Mouse (Mus musculus) CH12.LX (cell line): ENCODE measurements around the gene Ttyh3. TPM values are rescaled to one million over a fixed set of nuclear protein-coding genes. Genes with fewer than 3 reads are reported as not detected.

Experiments
- DNase-seq: peaks from one replicate; pipeline ENCODE4 v3.0.0-alpha.2; 2013; ENCODE audit errors: extremely low read depth
- H3K27ac ChIP-seq: 2 replicates; pipeline ENCODE4 v1.5.1; 2012; ENCODE audit warnings: low read depth, mild to moderate bottlenecking, control low read depth, moderate library complexity; ENCODE audit not compliant: insufficient read depth
- H3K27me3 ChIP-seq: replicated peaks from 2 replicates; pipeline ENCODE3; 2012; ENCODE audit warnings: inconsistent platforms
- H3K36me3 ChIP-seq, 2 experiments: replicated peaks in 1 of 2; 2 replicates each; pipeline versions ENCODE3 to v1.6.1; 2012; ENCODE audit warnings: inconsistent platforms in 1 of 2, low read length in 1 of 2, mild to moderate bottlenecking in 1 of 2, mixed read lengths in 1 of 2, moderate library complexity in 1 of 2; ENCODE audit not compliant: control insufficient read depth in 1 of 2, insufficient read depth in 1 of 2
- H3K4me1 ChIP-seq, 2 experiments: 2 replicates each; pipeline ENCODE4 v1.6.1; 2012; ENCODE audit warnings: inconsistent platforms in 1 of 2, moderate library complexity in 1 of 2; ENCODE audit not compliant: insufficient read depth in 2 of 2, control insufficient read depth in 1 of 2
- H3K4me2 ChIP-seq: 2 replicates; pipeline ENCODE4 v1.6.1; 2012; ENCODE audit warnings: low read depth, mild to moderate bottlenecking, control low read depth; ENCODE audit not compliant: poor library complexity, insufficient read depth, severe bottlenecking
- H3K4me3 ChIP-seq, 3 experiments: fragments of 150-350 bp in 1 of 3; sonication (generic) in 1 of 3; replicated peaks in 1 of 3; 2 replicates each; pipeline versions ENCODE3 to v1.5.1; 2011 to 2012; ENCODE audit warnings: low read depth in 2 of 3, low read length in 2 of 3, mild to moderate bottlenecking in 2 of 3, moderate library complexity in 2 of 3, control low read depth in 1 of 3, improper control_type of control experiment in 1 of 3, inconsistent platforms in 1 of 3, mixed read lengths in 1 of 3; ENCODE audit not compliant: poor library complexity in 1 of 3
- H3K79me2 ChIP-seq: replicated peaks from 2 replicates; pipeline ENCODE4 v1.6.1; 2012; ENCODE audit warnings: mild to moderate bottlenecking, moderate library complexity; ENCODE audit not compliant: control insufficient read depth, poor library complexity, insufficient read depth, severe bottlenecking; ENCODE audit errors: extremely low read depth
- H3K9ac ChIP-seq: 2 replicates; pipeline ENCODE4 v1.6.1; 2012; ENCODE audit warnings: low read depth, mild to moderate bottlenecking, control low read depth, moderate library complexity; ENCODE audit not compliant: insufficient read depth
- H3K9me3 ChIP-seq: replicated peaks from 2 replicates; pipeline ENCODE3; 2012; ENCODE audit warnings: low read length, inconsistent platforms, mixed read lengths
- CHD2 ChIP-seq: IDR thresholded peaks from 2 replicates; pipeline ENCODE4 v1.6.1; 2011; ENCODE audit warnings: low read length, improper control_type of control experiment
- CTCF ChIP-seq, 2 experiments: IDR thresholded peaks in 1 of 2; conservative IDR thresholded peaks in 1 of 2; 2 replicates each; pipeline ENCODE4 v1.5.1; 2011 to 2012; ENCODE audit warnings: low read depth in 2 of 2, low read length in 2 of 2, improper control_type of control experiment in 1 of 2, inconsistent platforms in 1 of 2, mild to moderate bottlenecking in 1 of 2, moderate library complexity in 1 of 2
- E2F4 ChIP-seq: IDR thresholded peaks from 2 replicates; pipeline ENCODE4 v1.6.1; 2011; ENCODE audit warnings: low read depth, low read length, improper control_type of control experiment; ENCODE audit not compliant: insufficient replicate concordance
- HCFC1 ChIP-seq: IDR thresholded peaks from 2 replicates; pipeline ENCODE4 v1.6.1; 2012; ENCODE audit warnings: low read depth, mild to moderate bottlenecking, inconsistent platforms, low read length, improper control_type of control experiment
- IRF4 ChIP-seq: IDR thresholded peaks from 2 replicates; pipeline ENCODE4 v1.6.1; 2014; ENCODE audit warnings: low read depth, mild to moderate bottlenecking, inconsistent platforms, low read length, improper control_type of control experiment
- JUN ChIP-seq: IDR thresholded peaks from 2 replicates; pipeline ENCODE4 v1.6.1; 2011; ENCODE audit warnings: low read depth, mild to moderate bottlenecking, low read length, improper control_type of control experiment, moderate library complexity; ENCODE audit not compliant: insufficient read depth
- MAFK ChIP-seq: IDR thresholded peaks from 2 replicates; pipeline ENCODE4 v1.6.1; 2011; ENCODE audit warnings: low read length, improper control_type of control experiment; ENCODE audit not compliant: insufficient replicate concordance
- MAX ChIP-seq: IDR thresholded peaks from 2 replicates; pipeline ENCODE4 v1.6.1; 2011; ENCODE audit warnings: low read length, improper control_type of control experiment
- MAZ ChIP-seq: IDR thresholded peaks from 2 replicates; pipeline ENCODE4 v1.6.1; 2012; ENCODE audit warnings: low read depth, mild to moderate bottlenecking, inconsistent platforms, low read length, improper control_type of control experiment, moderate library complexity
- MXI1 ChIP-seq: IDR thresholded peaks from 2 replicates; pipeline ENCODE4 v1.6.1; 2011; ENCODE audit warnings: mild to moderate bottlenecking, low read depth, low read length, improper control_type of control experiment
- MYC ChIP-seq: IDR thresholded peaks from 2 replicates; pipeline ENCODE4 v1.6.1; 2011; ENCODE audit warnings: low read depth, mild to moderate bottlenecking, improper control_type of control experiment, low read length
- NRF1 ChIP-seq: IDR thresholded peaks from 2 replicates; pipeline ENCODE4 v1.6.1; 2014; ENCODE audit warnings: low read depth, mild to moderate bottlenecking, inconsistent platforms, low read length, improper control_type of control experiment, moderate library complexity
- RCOR1 ChIP-seq: conservative IDR thresholded peaks from 2 replicates; pipeline ENCODE4 v1.6.1; 2012; ENCODE audit warnings: low read depth, mild to moderate bottlenecking, inconsistent platforms, low read length, improper control_type of control experiment
- SMC3 ChIP-seq: IDR thresholded peaks from 2 replicates; pipeline ENCODE4 v1.6.1; 2011; ENCODE audit warnings: low read depth, low read length, improper control_type of control experiment
- TCF12 ChIP-seq: IDR thresholded peaks from 2 replicates; pipeline ENCODE4 v1.6.1; 2014; ENCODE audit warnings: low read depth, mild to moderate bottlenecking, inconsistent platforms, low read length, improper control_type of control experiment
- UBTF ChIP-seq: IDR thresholded peaks from 2 replicates; pipeline ENCODE4 v1.6.1; 2012; ENCODE audit warnings: low read depth, mild to moderate bottlenecking, inconsistent platforms, low read length, improper control_type of control experiment, moderate library complexity
- ZC3H11A ChIP-seq: IDR thresholded peaks from 2 replicates; pipeline ENCODE4 v1.6.1; 2012; ENCODE audit warnings: low read depth, mild to moderate bottlenecking, inconsistent platforms, low read length, improper control_type of control experiment
- ZKSCAN1 ChIP-seq: IDR thresholded peaks from 2 replicates; pipeline ENCODE4 v1.6.1; 2012; ENCODE audit warnings: low read depth, inconsistent platforms, low read length, improper control_type of control experiment, borderline replicate concordance
- ZNF384 ChIP-seq: IDR thresholded peaks from 2 replicates; pipeline ENCODE4 v1.6.1; 2012; ENCODE audit warnings: low read depth, low read length, improper control_type of control experiment, inconsistent platforms
- dilution Hi-C: fragments of 300-500 bp; cut with MboI; formaldehyde crosslinking; loops from 2 replicates; pipeline ENCODE4 v1.14.3; 2020; ENCODE audit warnings: low sequenced_read_pairs; ENCODE audit not compliant: extremely low pct_unique_long_range_greater_than_20kb, extremely low pct_ligation_motif_present
- in situ Hi-C: fragments of 300-500 bp; cut with MboI; formaldehyde crosslinking; loops from 3 replicates; pipeline ENCODE4 v1.14.3; 2019; ENCODE audit warnings: low sequenced_read_pairs, low pct_ligation_motif_present, low pct_unique_long_range_greater_than_20kb, mixed read lengths
- polyA plus RNA-seq: library from polyadenylated mRNA; unstranded; fragments of >175 nt; gene quantifications from 2 replicates; pipeline ENCODE4 v1.2.1, GENCODE M21; 2012; ENCODE audit warnings: low read depth; ENCODE audit not compliant: insufficient read length
- total RNA-seq, 2 experiments: library from RNA; depleted of rRNA; stranded (reverse); fragments of 300-350 nt in 1 of 2; fragments of >200 nt in 1 of 2; gene quantifications; 2 replicates each; pipeline ENCODE4 v1.2.3; 2012 to 2014

Ttyh3 gene
- total and polyA plus RNA-seq, 3 experiments: 0.31 to 6.3 (median 1.4) TPM

GRCm38 (mm10) chr5:140621517-140621916, 27.3 kb downstream of the Ttyh3 start:
- H3K4me3 ChIP-seq: no peak overlapping the region
- H3K79me2 ChIP-seq: no peaks in the 10 kb centered on the region
- no peak for DNase-seq
- no peaks in the 10 kb centered on the region for H3K27me3 ChIP-seq
- no peak overlapping the region for H3K4me2 ChIP-seq
- no peak for TF ChIP-seq IRF4
- no peak for TF ChIP-seq MAZ
- TF ChIP-seq TCF12: no peak
- TF ChIP-seq ZC3H11A: no peak
- no peak for TF ChIP-seq MXI1
- TF ChIP-seq, all 38 proteins: peak for 0
- dilution Hi-C loops (no loop called here), in situ Hi-C loops (no loop called here)
- Histone ChIP-seq H3K27ac (no peak overlapping the region), H3K4me1 (peaks cover 10 to 25% of the 10 kb centered on the region in 2 experiments), H3K9ac (no peak overlapping the region), H3K9me3 (no peaks in the 10 kb centered on the region), H3K36me3 (peaks cover 0 to 8% of the 10 kb centered on the region in 2 experiments)

- H3K79me2 ChIP-seq: no peaks in the 10 kb centered on the region
- DNase-seq: no peak
- no peak overlapping the region for H3K4me3 ChIP-seq
- no peaks in the 10 kb centered on the region for H3K9me3 ChIP-seq
- H3K9ac ChIP-seq: no peak overlapping the region
- in situ Hi-C loops (no loop called here), dilution Hi-C loops (no loop called here)
- no peak overlapping the region for H3K27ac ChIP-seq
- peaks cover 0 to 8% of the 10 kb centered on the region in 2 experiments for H3K36me3 ChIP-seq
- H3K27me3 ChIP-seq: no peaks in the 10 kb centered on the region
- TF ChIP-seq ZNF384 (no peak), E2F4 (no peak), MXI1 (no peak), MYC (no peak), TCF12 (no peak), MAX (no peak), MAFK (no peak), SMC3 (no peak), ZC3H11A (no peak), RCOR1 (no peak), MAZ (no peak), HCFC1 (no peak), CHD2 (no peak), CTCF (conservative IDR thresholded peaks at IDR 0.05 in 1 of 2, IDR thresholded peaks at IDR 0.05 in 1 of 2; ENCODE audit: low read depth in 2 of 2, low read length in 2 of 2) (no peak), JUN (no peak), IRF4 (no peak), UBTF (no peak), ZKSCAN1 (no peak), NRF1 (no peak)
- peaks cover 13 to 29% of the 10 kb centered on the region in 2 experiments for H3K4me1 ChIP-seq
- H3K4me2 ChIP-seq: no peak overlapping the region
Observed at GRCm38 (mm10) chr5:140621092-140621491, 27.7 kb downstream of the Ttyh3 start.
